Mouse (Mus musculus) right cerebral cortex, postnatal 14 days (tissue): ENCODE measurements around the gene Map3k20.
A peak's percentile ranks its signal among the peaks of the same experiment; 100 is the strongest.

ENCODE experiments used
- DNase-seq: peaks from one replicate; pipeline ENCODE4 v3.0.0; 2022

The Map3k20 gene

DNA sequence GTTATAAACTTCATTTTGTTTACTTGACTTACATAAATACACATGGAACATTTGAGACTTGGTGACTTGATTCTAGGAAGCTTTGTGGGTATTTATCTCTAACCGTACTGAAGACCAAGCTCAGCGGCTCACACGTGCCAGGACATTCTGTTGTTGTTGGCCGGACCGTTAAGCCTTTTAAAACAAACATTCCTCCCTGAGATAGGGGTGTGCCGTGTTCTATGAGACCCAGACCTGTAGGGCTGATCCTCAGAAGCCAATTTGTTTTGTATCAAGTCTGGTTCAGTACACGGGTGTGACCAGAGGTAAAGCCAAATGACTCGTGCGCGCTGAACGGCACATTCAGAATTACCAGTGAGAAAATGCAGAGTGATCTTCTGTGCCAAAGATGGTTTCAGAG is 97.9 kb downstream of the Map3k20 start:
- no peak for DNase-seq

GRCm38 (mm10) chr2:72389411-72389810 is 104.0 kb downstream of the Map3k20 start:
- DNase-seq: no peak

GRCm38 (mm10) chr2:72389942-72390341 is 104.5 kb downstream of the Map3k20 start:
- DNase-seq: peak; percentile 73

GRCm38 (mm10) chr2:72390474-72390873 is 105.0 kb downstream of the Map3k20 start:
- DNase-seq: no peak

- no peak for DNase-seq
These were observed 105.6 kb downstream of the Map3k20 start for GRCm38 (mm10) chr2:72391024-72391423.

DNA sequence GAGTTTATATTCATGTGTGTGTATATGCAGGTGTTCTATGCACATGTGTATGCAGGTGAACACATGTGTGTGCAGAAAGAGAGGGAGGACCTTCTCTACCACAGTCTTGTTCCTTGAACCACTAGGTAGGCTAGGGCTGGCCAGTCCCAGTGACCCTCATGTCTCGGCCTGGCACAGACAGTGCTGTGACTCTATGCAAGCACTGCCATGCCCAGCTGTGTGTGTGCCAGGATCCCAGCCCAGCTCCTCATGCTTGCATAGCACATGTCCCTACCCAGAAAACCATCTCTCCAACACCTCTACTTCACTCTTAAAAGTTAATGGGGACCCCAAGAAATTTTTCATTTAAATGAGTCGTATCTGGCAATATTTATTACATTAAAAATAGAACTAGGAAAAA is 106.3 kb downstream of the Map3k20 start:
- no peak for DNase-seq

GRCm38 (mm10) chr2:72392316-72392715 is 106.9 kb downstream of the Map3k20 start:
- no peak for DNase-seq

DNA sequence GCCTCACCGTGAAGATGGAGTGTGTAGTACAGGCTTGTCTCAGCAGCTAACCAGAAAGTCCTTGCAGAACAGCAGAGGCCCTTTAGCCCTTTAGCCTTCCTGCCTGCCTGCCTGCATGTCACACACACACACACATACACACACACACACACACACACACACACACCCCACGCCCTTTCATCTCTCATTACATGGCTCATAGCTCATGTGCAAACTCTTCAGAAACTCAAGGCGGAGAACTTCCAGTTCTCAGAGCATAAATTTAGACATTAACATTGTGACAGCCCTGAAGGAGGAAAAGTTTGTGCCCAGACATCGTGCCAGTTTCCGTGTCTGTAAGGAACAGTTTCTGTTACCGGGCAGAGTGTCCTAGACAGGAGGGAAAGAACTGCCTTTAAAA is 111.5 kb downstream of the Map3k20 start:
- DNase-seq: no peak

DNA sequence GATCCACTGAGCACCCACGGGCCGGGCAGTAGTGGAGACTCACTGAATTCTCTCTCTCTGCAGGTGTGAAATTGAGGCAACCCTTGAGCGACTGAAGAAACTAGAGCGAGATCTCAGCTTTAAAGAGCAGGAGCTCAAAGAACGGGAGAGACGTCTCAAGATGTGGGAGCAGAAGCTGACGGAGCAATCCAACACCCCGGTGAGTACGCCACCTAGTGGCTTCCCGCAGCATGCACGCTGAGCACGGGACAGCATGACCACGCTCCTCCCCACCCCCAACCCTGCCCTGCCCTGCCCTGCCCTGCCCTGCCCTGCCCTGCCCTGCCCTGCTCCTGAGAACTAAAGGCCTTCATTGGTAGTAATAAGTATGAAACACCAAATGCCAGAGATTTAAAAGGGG is 112.8 kb downstream of the Map3k20 start:
- peak; percentile 29 for DNase-seq

GRCm38 (mm10) chr2:72399469-72400195 is 114.2 kb downstream of the Map3k20 start:
- DNase-seq: no peak

GRCm38 (mm10) chr2:72401290-72401689 is 115.9 kb downstream of the Map3k20 start:
- no peak for DNase-seq

GRCm38 (mm10) chr2:72405621-72406555 is 120.5 kb downstream of the Map3k20 start:
- no peak for DNase-seq

DNA sequence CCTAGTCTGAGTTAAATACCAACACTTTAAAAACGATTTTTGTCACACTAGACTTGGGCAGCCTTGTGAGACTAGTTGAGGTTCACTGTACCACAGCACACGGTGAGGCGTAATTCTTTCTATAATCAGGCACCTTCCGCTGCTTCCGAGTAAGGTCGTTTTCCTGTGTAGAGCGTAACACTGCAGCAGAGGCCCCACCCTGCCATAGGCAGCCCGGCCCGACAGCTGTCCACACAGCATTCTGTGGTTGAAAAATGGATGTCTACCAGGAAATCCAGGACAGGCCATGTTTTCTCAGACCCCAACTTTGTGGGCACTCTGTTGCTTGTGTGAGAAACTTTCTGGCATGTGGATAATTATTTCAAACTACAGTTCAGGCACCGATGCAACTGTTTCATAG is 121.3 kb downstream of the Map3k20 start:
- DNase-seq: no peak

DNA sequence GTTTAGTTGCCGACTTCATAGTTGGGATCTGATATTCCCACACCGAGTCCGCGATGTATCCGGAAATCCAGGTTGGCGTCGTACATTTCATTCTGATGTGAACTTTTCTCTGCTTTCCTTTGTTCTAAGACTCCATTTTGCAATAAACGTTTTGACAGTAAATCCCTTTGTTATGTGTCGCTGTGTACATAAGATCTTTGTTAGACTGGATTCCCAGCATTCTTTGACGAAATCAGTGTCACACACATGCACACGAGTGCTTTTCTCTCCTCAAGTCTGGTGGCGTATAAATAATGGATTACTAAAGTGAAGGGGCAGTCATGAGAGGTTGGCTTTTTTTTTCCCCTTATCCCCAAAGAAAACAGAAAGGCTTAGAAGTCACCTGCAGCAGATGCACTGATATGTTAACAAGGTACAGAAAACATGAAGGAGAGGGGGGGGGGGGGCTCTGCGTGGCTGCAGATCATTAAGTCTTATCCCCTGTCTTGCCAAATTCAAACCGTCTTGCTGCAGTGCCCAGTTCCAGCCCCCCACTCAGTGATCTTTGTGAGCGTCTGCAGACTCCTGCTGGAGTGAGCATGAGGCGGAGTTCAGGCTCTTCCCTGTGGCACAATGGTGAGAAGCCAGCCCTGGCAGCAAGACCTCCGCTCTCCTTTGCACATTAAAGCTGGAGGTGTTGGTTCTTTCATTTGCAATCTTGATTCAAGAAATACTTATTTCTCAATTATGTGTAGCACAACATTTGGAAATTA is 122.1 kb downstream of the Map3k20 start:
- no peak for DNase-seq

DNA sequence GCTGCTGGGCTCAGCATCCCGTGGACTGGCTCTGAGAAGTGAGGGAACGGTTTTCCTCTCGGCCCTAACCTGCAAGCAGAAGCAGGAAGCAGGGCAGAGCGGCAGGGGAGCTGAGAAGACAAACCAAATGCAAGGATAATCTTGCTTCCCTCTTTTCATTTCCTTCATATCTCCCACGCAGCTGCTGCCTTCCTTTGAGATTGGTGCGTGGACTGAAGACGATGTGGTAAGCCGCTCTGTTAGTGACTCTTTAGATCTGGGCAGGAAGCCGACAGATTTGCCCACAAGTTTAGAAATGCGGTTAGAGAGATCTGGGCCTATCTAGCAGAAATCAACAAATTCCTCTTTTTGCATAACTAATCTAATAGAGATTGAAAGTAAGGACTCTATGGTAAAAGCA is 124.5 kb downstream of the Map3k20 start:
- DNase-seq: no peak

DNA sequence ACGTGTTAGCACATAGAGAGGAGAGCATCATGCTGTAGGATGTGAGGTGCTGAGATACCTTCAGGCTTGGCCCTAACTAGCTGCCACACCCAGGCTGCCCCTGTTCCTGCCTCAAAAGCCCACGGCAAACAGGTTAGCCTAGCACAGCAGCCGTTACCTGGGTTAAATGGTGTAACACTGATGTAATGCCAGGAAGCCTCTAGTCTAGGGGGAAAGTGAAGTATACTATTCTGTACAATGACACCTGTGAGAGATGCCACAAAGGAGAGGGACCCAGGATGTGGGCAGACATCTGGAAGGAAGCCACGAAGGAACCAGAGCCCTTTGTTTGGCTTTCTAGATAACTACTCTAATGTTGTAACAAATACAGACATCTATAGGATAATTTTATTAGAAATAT is 126.8 kb downstream of the Map3k20 start:
- no peak for DNase-seq

DNA sequence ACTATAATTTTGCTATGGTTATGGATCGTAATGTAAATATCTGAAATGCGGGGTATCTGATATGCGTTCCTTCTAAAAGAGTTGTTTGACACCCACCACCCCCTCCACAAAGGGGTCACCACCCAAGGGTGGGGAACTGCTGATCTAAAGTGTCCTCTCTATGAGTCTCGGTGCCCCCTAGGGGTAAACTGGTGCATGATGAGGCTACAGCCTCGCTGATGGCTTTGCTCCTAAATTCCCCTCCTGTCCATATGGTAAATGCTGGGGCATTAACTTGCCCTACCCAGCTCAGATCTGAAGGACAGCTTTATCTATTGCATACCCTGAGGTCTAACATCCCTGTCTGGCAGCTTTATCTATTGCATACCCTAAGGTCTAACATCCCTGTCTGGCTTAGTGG is 130.0 kb downstream of the Map3k20 start:
- no peak for DNase-seq

- DNase-seq: no peak
These were observed 131.0 kb downstream of the Map3k20 start for GRCm38 (mm10) chr2:72416095-72417080.

DNA sequence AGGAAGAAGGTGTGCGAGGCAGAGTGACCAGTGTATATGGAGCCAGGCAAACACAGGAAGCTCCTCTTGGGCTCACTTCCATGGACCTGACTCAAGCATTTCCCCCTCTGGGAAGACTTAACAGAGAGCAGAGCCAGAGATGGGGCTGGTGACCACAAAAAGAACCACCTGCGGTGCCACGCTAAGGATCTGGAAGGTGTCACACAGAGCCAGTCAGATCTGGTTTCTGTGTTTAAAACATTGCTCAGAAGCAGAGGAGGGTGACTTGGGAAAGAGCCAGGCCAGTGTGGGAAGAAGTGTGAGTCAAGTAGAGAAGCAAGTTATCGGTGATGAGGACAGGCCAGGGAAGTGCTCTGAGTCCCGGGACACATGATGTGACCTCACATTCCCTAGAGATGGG is 135.1 kb downstream of the Map3k20 start:
- no peak for DNase-seq

GRCm38 (mm10) chr2:72424656-72425055 is 139.2 kb downstream of the Map3k20 start:
- DNase-seq: no peak

GRCm38 (mm10) chr2:72426776-72427175 is 141.3 kb downstream of the Map3k20 start:
- DNase-seq: no peak

DNA sequence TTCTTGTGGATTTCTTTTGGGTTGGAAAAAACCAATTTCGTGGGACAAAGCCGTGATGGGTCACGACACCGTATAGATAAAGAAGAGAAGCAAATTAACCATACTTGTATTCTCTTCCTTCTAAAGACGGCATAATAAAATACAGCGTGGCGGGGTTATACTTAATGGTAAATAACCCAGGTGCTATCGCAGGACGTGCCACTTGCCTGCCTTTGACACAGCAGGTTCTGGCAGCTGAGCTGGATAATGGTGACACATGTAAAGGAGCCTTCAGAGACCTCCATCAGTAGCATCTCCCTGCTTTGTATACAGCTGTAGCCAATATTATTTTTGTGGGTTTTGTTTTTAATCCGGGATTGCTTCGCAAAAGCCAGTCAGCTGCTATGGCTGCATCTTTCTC is 141.9 kb downstream of the Map3k20 start:
- no peak for DNase-seq
